Comparison of ENCODE assay signal across 19 mouse cellular contexts in genomic region chr2:3138308-3138707, GRCm38 (mm10). TPM values are rescaled to one million over a fixed set of nuclear protein-coding genes. Genes with fewer than 3 reads are reported as not detected.
A peak's percentile ranks its signal among the peaks of the same experiment; 100 is the strongest.
DNase-seq lines count a peak whose midpoint lies in the region; ATAC-seq and TF ChIP-seq lines count a peak whose summit lies in the region.
"Had no signal": no experiment of that assay in that cellular context is flagged by ENCODE, and none has a peak within 500 bp of the region (broad histone marks: within the 10 kb centered on the region; RNA-seq: fewer than 3 reads in every experiment).

No protein-coding gene starts in this region.

- no peaks in the 10 kb centered on the region for H3K9me3 ChIP-seq in heart, postnatal 0 days (replicated peaks; ENCODE audit: control insufficient read depth, low read length)
- H3K9me3 ChIP-seq in lung, embryonic 16.5 days (ENCODE audit: control insufficient read depth, low read length): no peaks in the 10 kb centered on the region
- H3K9me3 ChIP-seq in kidney, embryonic 15.5 days (replicated peaks): no peaks in the 10 kb centered on the region
- no peaks in the 10 kb centered on the region for H3K9me3 ChIP-seq in forebrain, embryonic 16.5 days (ENCODE audit: control insufficient read depth, low read length)
- H3K9me3 ChIP-seq: embryonic facial prominence, embryonic 10.5 days; hindbrain, embryonic 15.5 days; midbrain, embryonic 12.5 days; neural tube, embryonic 15.5 days had no signal

- WGBS in heart, postnatal 0 days: 10% methylated on average over 2 of the region's 2 CpGs
- WGBS in heart, adult 2 months: 48% methylated on average over 2 of the region's 2 CpGs
- 38% methylated on average over 2 of the region's 2 CpGs for WGBS in lung, embryonic 16.5 days
- 47% methylated on average over 2 of the region's 2 CpGs for WGBS in lung, adult 2 months
- WGBS in kidney, embryonic 15.5 days: 66% methylated on average over 2 of the region's 2 CpGs
- WGBS in forebrain, embryonic 16.5 days: 63% methylated on average over 2 of the region's 2 CpGs

- TF ChIP-seq POLR2A in heart, adult 2 months (IDR thresholded peaks at IDR 0.05; ENCODE audit: insufficient read depth, low read depth, low read length): no peak
- TF ChIP-seq POLR2A in lung, adult 2 months (IDR thresholded peaks at IDR 0.05; ENCODE audit: borderline replicate concordance, extremely low read depth, low read depth, low read length): no peak
- no peak for TF ChIP-seq POLR2A in myocyte (IDR thresholded peaks at IDR 0.05; ENCODE audit: insufficient read length, low read depth)

- no peak for ATAC-seq in heart, postnatal 0 days (ENCODE audit: insufficient read depth, low read depth)
- ATAC-seq in lung, embryonic 16.5 days (ENCODE audit: low read depth): no peak
- no peak for ATAC-seq in kidney, embryonic 15.5 days (replicated peaks; ENCODE audit: low FRiP score)
- no peak for ATAC-seq in monocyte, adult 5-6 weeks (replicated peaks; ENCODE audit: insufficient number of reproducible peaks, low FRiP score, low TSS enrichment, poor library complexity, severe bottlenecking)
- no peak for ATAC-seq in forebrain, embryonic 16.5 days

- intact Hi-C loops in heart, adult 2 months (cut with DNase I): no loop called here

- no peak for TF ChIP-seq EP300 in heart, postnatal 0 days (IDR thresholded peaks at IDR 0.05; ENCODE audit: low read depth)
- no peak for TF ChIP-seq EP300 in heart, adult 2 months (IDR thresholded peaks at IDR 0.05; ENCODE audit: insufficient read depth, low read depth, low read length)

- no peaks in the 10 kb centered on the region for H3K36me3 ChIP-seq in heart, postnatal 0 days (replicated peaks; ENCODE audit: control insufficient read depth, insufficient read depth, low read length)
- H3K36me3 ChIP-seq in heart, adult 2 months (ENCODE audit: control insufficient read depth, insufficient read depth, low read length): no peaks in the 10 kb centered on the region; the same call in 1 of the 2 replicates
- no peaks in the 10 kb centered on the region for H3K36me3 ChIP-seq in lung, embryonic 16.5 days (ENCODE audit: control insufficient read depth, insufficient read depth, low read length)
- no peaks in the 10 kb centered on the region for H3K36me3 ChIP-seq in kidney, embryonic 15.5 days
- no peaks in the 10 kb centered on the region for H3K36me3 ChIP-seq in myocyte (ENCODE audit: control insufficient read depth, insufficient read depth)
- no peaks in the 10 kb centered on the region for H3K36me3 ChIP-seq in forebrain, embryonic 16.5 days (ENCODE audit: control insufficient read depth, insufficient read depth)
- H3K36me3 ChIP-seq: embryonic facial prominence, embryonic 10.5 days; hindbrain, embryonic 15.5 days; midbrain, embryonic 12.5 days; neural tube, embryonic 15.5 days had no signal

- no peak overlapping the region for H3ac ChIP-seq in myocyte (ENCODE audit: control insufficient read depth, insufficient read length)

- no peak overlapping the region for H3K4me3 ChIP-seq in heart, postnatal 0 days (ENCODE audit: low read depth, low read length)
- H3K4me3 ChIP-seq in heart, adult 2 months: no peak overlapping the region
- no peak overlapping the region for H3K4me3 ChIP-seq in lung, embryonic 16.5 days (ENCODE audit: low read length)
- H3K4me3 ChIP-seq in lung, adult 2 months (replicated peaks; ENCODE audit: extremely low read depth, low read depth, low read length): no peak overlapping the region
- H3K4me3 ChIP-seq in kidney, embryonic 15.5 days (replicated peaks): no peak overlapping the region
- no peak overlapping the region for H3K4me3 ChIP-seq in myocyte
- no peak overlapping the region for H3K4me3 ChIP-seq in forebrain, embryonic 16.5 days (replicated peaks; ENCODE audit: low read length)
- H3K4me3 ChIP-seq: embryonic facial prominence, embryonic 10.5 days; hindbrain, embryonic 15.5 days; midbrain, embryonic 12.5 days; neural tube, embryonic 15.5 days had no signal

- H3K79me2 ChIP-seq in heart, adult 2 months (replicated peaks; ENCODE audit: control insufficient read depth, insufficient read depth, low read length): peaks cover 7% of the 10 kb centered on the region; the same call in 1 of the 2 replicates
- H3K79me2 ChIP-seq in myocyte (ENCODE audit: control insufficient read depth, insufficient read depth): peaks cover 49% of the 10 kb centered on the region

- H3K27ac ChIP-seq in heart, postnatal 0 days (ENCODE audit: low read depth): peak overlapping the region; percentile 46
- H3K27ac ChIP-seq in heart, adult 2 months: no peak overlapping the region
- peak overlapping the region; percentile 4 for H3K27ac ChIP-seq in lung, embryonic 16.5 days (ENCODE audit: low read length)
- H3K27ac ChIP-seq in kidney, embryonic 15.5 days: peak overlapping the region; percentile 32; the same call in 1 of the 2 replicates
- no peak overlapping the region for H3K27ac ChIP-seq in forebrain, embryonic 16.5 days (ENCODE audit: low read length)
- H3K27ac ChIP-seq: embryonic facial prominence, embryonic 10.5 days; hindbrain, embryonic 15.5 days; liver, embryonic 14.5 days; midbrain, embryonic 12.5 days; neural tube, embryonic 15.5 days had no signal

- H3K4me2 ChIP-seq in heart, postnatal 0 days (ENCODE audit: low read depth, low read length): no peak overlapping the region
- H3K4me2 ChIP-seq in lung, embryonic 16.5 days (ENCODE audit: low read depth, low read length): no peak overlapping the region
- H3K4me2 ChIP-seq in kidney, embryonic 15.5 days: no peak overlapping the region
- peak overlapping the region; percentile 3 for H3K4me2 ChIP-seq in myocyte (ENCODE audit: low read depth)
- no peak overlapping the region for H3K4me2 ChIP-seq in forebrain, embryonic 16.5 days (ENCODE audit: low read length)
- H3K4me2 ChIP-seq: hindbrain, embryonic 15.5 days; midbrain, embryonic 12.5 days; neural tube, embryonic 15.5 days had no signal

- H3K4me1 ChIP-seq in heart, postnatal 0 days (ENCODE audit: control insufficient read depth, insufficient read depth): peaks cover 32% of the 10 kb centered on the region
- peaks cover 14% of the 10 kb centered on the region for H3K4me1 ChIP-seq in heart, adult 2 months (ENCODE audit: control insufficient read depth, insufficient read depth, low read length)
- peaks cover 41% of the 10 kb centered on the region for H3K4me1 ChIP-seq in lung, embryonic 16.5 days (replicated peaks; ENCODE audit: control insufficient read depth, insufficient read depth, low read length)
- H3K4me1 ChIP-seq in lung, adult 2 months (ENCODE audit: control insufficient read depth, insufficient read depth, low read length): peaks cover 8% of the 10 kb centered on the region
- peaks cover 70% of the 10 kb centered on the region for H3K4me1 ChIP-seq in kidney, embryonic 15.5 days
- peaks cover 6% of the 10 kb centered on the region; the same call in 1 of the 2 replicates for H3K4me1 ChIP-seq in forebrain, embryonic 16.5 days (replicated peaks; ENCODE audit: control insufficient read depth, insufficient read depth, low read length)

- peak; percentile 19 for DNase-seq in heart, postnatal 0 days (ENCODE audit: low spot score)
- DNase-seq in heart, adult 2 months: no peak
- DNase-seq in lung, adult 2 months: no peak
- DNase-seq: cerebellum, adult 2 months; gastrocnemius, postnatal 10 days; heart, postnatal 14 days; left cerebral cortex, postnatal 4 days; right cerebral cortex, postnatal 4 days; thymus, postnatal 25 days had no signal

- no peaks in the 10 kb centered on the region for H3K27me3 ChIP-seq in heart, postnatal 0 days (ENCODE audit: control insufficient read depth, insufficient read depth, low read length)
- H3K27me3 ChIP-seq in heart, adult 2 months (ENCODE audit: control insufficient read depth, insufficient read depth, low read length): no peaks in the 10 kb centered on the region
- no peaks in the 10 kb centered on the region for H3K27me3 ChIP-seq in lung, embryonic 16.5 days (ENCODE audit: control insufficient read depth, insufficient read depth, low read depth, low read length)
- H3K27me3 ChIP-seq in kidney, embryonic 15.5 days: no peaks in the 10 kb centered on the region
- H3K27me3 ChIP-seq in myocyte (ENCODE audit: control insufficient read depth, insufficient read depth, insufficient read length): no peaks in the 10 kb centered on the region
- H3K27me3 ChIP-seq in forebrain, embryonic 16.5 days (replicated peaks; ENCODE audit: control insufficient read depth, insufficient read depth, low read length): no peaks in the 10 kb centered on the region
- H3K27me3 ChIP-seq: hindbrain, embryonic 15.5 days; midbrain, embryonic 12.5 days; neural tube, embryonic 15.5 days had no signal

- no peak for TF ChIP-seq CTCF in heart, postnatal 0 days (IDR thresholded peaks at IDR 0.05; ENCODE audit: low read depth)
- TF ChIP-seq CTCF in heart, adult 2 months (IDR thresholded peaks at IDR 0.05): no peak
- no peak for TF ChIP-seq CTCF in lung, adult 2 months (IDR thresholded peaks at IDR 0.05; ENCODE audit: insufficient read depth, low read length)

- H3K9ac ChIP-seq in heart, postnatal 0 days (replicated peaks; ENCODE audit: low read depth, low read length): no peak overlapping the region
- no peak overlapping the region for H3K9ac ChIP-seq in heart, adult 2 months (ENCODE audit: low read depth, low read length)
- no peak overlapping the region for H3K9ac ChIP-seq in lung, embryonic 16.5 days (ENCODE audit: low read length)
- no peak overlapping the region for H3K9ac ChIP-seq in kidney, embryonic 15.5 days
- H3K9ac ChIP-seq in forebrain, embryonic 16.5 days (replicated peaks; ENCODE audit: low read depth, low read length): no peak overlapping the region
- H3K9ac ChIP-seq: hindbrain, embryonic 15.5 days; liver, embryonic 14.5 days; midbrain, embryonic 12.5 days; neural tube, embryonic 15.5 days had no signal

TF ChIP-seq in myocyte, 11 proteins besides CTCF, POLR2A, EP300 and RAD21 (continues in another document):
- no peak for TF ChIP-seq SRF (IDR thresholded peaks at IDR 0.05; ENCODE audit: control insufficient read depth, insufficient read length, low read depth)
- no peak for TF ChIP-seq TCF12 (IDR thresholded peaks at IDR 0.05; ENCODE audit: insufficient read depth, poor library complexity, severe bottlenecking)
- no peak for TF ChIP-seq MAX (IDR thresholded peaks at IDR 0.05; ENCODE audit: low read depth)
- TF ChIP-seq MYOD1 (IDR thresholded peaks at IDR 0.05; ENCODE audit: control insufficient read depth in 1 of 3, insufficient read length in 2 of 3, low read depth in 2 of 3): no peak
- TF ChIP-seq TCF3 (IDR thresholded peaks at IDR 0.05; ENCODE audit: insufficient read length, low read depth): no peak

RNA-seq across cellular contexts. Expression of gene Fam171a1, which starts 24.3 kb away (rescaled TPM):
- 28.1 and 31.1 TPM in 2 replicates for total RNA-seq in heart, postnatal 0 days (2014; rRNA removed; ENCODE audit: low replicate concordance)
- polyA plus RNA-seq in heart, postnatal 0 days (2015; fragmentation: Nextera tagmentation; extraction: Ambion mirVana): 14.8 and 15.4 TPM in 2 replicates
- 10 to 100 TPM; 14.1 to 14.3 TPM for total RNA-seq in heart, adult 2 months (2021)
- polyA plus RNA-seq in heart, adult 2 months (2012; rRNA removed): 10.8 and 19.2 TPM in 2 replicates
- polyA plus RNA-seq in lung, embryonic 16.5 days (2015; fragmentation: Nextera tagmentation; extraction: Ambion mirVana): 49.7 and 54.6 TPM in 2 replicates
- polyA plus RNA-seq in lung, adult 2 months (2012; rRNA removed): 35.7 and 38.3 TPM in 2 replicates
- polyA plus RNA-seq in kidney, embryonic 15.5 days (2015; fragmentation: Nextera tagmentation; extraction: Ambion mirVana): 53.5 and 57.1 TPM in 2 replicates
- 13.5 TPM for polyA plus RNA-seq in myocyte (2012; fragmentation: generic; extraction: Trizol)
- total RNA-seq in monocyte, adult 5-6 weeks (2017): not detected in 3 replicates
- 30.8 and 32.3 TPM in 2 replicates for polyA plus RNA-seq in forebrain, embryonic 16.5 days (2015; fragmentation: Nextera tagmentation; extraction: Ambion mirVana)

Comparison
In these comparisons a context has a peak if more than half of its experiments do, and no peak if none do; other contexts are left out.
1. H3K27ac ChIP-seq: peak in heart, postnatal 0 days (single experiment), lung, embryonic 16.5 days (single experiment) and kidney, embryonic 15.5 days (single experiment); none in heart, adult 2 months (single experiment) and forebrain, embryonic 16.5 days (single experiment).